Mouse (Mus musculus) granulocyte monocyte progenitor cell, adult 5-6 weeks (primary cell): Measurements from ENCODE around the gene Ano1. TPM values are rescaled to one million over a fixed set of nuclear protein-coding genes. Genes with fewer than 3 reads are reported as not detected.
A peak's percentile ranks its signal among the peaks of the same experiment; 100 is the strongest.

Experiments
- ATAC-seq: replicated peaks from 2 replicates; pipeline ENCODE4 v1.8.0; 2016; ENCODE audit warnings: mild to moderate bottlenecking, moderate TSS enrichment, inconsistent platforms; ENCODE audit not compliant: poor library complexity, severe bottlenecking
- total RNA-seq, 2 experiments: library from RNA; stranded (forward) in 1 of 2; stranded (reverse) in 1 of 2; fragments of 200-712, 200-1000 nt in 1 of 2; fragments of >200 nt in 1 of 2; fragmentation: Nextera tagmentation in 1 of 2; gene quantifications; 2 replicates each; pipeline ENCODE4 v1.2.3; 2014 to 2017

The Ano1 gene
- total RNA-seq, 2 experiments from 2014 or later, result not detected

DNA sequence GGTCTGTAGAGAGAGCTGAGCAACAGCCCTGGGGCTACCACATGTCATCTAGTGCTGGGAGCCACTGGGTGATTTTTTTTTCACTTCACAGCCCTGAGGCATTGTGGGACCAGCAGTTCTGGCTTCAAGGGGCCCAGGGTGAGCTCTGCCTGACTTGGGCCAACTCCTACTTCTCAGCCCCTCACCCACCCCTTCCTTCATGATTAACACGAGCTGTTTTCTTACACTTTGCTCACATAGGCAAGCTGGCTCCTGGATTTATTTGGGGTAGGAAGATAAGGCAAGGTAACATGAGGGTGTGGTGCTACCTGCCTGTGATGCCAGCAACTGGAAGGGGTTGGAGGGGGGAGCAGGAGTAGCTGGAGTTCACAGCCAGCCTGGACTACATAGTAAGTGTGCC is 27.5 kb downstream of the Ano1 start:
- ATAC-seq, result no peak

DNA sequence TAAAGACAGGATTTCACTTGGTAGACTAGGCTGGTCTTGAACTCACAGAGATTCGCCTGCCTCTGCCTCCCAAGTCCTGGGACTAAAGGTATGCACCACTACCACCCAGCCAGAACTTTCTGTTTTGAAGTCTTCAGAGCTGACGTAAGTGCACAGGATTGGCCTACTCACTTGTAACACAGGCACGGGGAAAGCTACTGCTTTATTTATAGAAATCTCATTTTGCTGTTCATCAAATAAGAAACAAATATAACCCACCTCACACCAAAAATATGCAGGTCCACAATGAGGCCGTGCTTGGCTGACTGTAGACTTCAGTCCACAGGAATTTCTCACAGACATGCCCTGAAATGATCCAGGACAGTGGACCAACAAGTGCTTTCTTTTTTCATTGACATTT is 31.8 kb downstream of the Ano1 start:
- ATAC-seq, result no peak

DNA sequence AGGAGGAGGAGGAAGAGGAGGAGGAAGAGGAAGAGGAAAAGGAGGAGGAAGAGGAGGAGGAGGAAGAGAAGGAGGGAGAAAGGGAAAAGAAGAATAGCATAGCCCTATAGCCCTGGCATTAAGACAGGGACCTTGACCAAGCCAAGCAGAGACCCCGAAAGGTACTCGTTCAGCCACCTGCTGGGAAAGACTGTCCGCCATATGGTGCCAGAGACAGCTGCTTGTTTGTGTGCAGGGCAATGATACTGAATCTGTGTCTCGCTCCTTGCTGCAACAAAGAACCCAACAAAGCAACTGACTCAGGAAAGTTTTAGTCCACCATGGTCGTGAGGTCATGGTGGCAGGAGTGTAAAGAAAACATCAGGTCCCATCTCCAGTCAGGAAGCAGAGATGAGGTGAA is 34.0 kb downstream of the Ano1 start:
- no peak for ATAC-seq

DNA sequence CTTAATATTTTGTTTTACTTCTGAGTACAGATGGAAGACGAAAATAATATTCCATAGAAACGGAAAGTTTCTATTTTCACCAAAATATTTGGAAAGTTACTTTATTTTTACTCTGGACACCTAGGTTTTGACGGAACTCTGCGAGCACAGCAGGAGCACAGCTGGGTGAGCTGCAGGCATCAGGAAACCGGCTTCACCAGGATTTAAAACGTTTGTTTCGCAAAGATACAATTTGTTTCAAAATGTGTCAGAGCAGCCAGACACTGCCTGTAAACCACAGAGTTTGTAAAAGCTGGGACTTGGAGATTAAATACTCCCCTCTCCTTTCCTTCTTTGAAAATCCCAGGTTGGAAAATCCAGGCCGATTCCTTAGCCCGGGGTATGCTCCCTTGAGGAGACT is 53.9 kb downstream of the Ano1 start:
- ATAC-seq, result no peak

DNA sequence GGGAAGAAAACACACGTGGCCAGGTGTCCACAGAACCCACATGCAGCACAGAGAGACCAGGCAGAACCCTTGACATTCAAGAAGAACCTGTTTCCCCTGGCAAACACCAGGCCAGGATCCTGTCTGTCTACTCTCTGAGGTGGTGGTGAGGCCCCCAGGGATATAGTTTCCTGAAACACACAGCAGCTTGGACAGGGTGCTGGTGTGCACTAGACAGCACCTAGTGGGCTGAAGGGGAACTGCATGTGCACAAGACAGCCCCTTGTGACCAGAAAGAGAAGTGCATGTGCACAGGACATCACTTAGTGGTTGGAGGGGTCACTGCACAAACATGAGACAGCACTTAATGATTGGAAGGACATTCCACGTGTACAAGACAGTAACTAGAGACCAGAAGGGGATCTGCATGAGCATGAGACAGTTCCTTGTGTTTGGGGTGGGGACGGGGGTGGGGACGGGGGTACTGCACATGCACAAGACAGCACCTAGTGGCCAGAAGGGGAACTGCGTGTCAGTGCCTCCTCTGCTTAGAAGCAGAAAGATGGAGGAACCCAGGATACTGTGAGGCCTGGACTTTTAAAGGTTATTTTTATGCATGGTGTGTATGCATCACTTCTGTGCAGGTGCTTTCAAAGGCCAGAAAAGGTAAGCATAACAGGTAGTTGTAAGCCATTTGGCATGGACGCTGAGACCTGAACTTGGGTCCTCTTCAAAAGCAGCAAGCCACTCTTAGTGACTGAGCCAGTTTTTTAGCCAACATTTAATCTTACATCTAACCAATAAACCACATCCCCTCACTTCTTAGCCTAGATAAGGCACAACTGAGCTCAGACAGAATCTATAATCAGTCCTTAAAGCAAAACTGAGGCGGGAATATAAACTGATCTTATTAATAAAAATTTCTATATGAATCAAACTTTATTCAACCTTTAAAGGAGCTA is 54.7 kb downstream of the Ano1 start:
- ATAC-seq, result peak; percentile 85

DNA sequence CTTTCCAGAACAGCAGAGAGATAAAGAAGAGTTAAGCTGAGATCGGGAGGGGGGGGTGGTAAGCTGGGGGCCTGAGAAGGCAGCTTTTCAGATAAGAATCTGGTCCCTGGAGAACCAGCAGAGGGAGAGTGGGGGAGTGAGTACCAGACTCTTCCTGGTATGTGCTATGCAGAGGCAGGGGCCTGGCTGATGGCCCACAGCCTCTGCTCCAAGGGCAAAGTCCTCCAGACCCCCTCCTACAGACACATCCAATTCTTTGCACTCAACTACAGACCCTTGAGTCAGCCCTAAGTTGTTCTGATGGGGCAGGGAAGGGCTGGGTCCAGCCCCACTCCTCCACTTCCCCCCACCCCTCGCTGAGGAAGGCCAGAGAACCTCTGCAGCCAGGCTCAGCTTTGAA is 61.9 kb downstream of the Ano1 start:
- ATAC-seq, result no peak

DNA sequence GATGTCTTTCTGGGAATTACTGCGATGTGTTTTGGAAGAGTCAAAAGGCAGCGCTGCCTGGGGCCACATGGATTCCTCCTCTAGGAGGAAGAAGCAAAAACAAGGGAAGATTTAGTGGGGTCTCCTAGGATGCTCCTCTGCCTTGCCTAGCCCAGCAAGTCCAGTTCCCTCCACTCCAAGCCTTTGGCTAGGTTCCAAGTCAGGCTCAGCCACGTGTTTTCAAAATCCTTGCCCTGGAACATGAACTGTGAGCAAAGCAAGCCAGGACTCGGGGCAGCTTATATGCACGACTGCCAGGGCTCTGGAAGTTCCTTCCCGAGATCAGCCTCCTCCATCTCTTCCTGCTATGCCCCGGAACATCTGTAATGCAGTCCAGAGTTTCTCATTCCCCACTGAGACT is 62.6 kb downstream of the Ano1 start:
- ATAC-seq, result no peak

DNA sequence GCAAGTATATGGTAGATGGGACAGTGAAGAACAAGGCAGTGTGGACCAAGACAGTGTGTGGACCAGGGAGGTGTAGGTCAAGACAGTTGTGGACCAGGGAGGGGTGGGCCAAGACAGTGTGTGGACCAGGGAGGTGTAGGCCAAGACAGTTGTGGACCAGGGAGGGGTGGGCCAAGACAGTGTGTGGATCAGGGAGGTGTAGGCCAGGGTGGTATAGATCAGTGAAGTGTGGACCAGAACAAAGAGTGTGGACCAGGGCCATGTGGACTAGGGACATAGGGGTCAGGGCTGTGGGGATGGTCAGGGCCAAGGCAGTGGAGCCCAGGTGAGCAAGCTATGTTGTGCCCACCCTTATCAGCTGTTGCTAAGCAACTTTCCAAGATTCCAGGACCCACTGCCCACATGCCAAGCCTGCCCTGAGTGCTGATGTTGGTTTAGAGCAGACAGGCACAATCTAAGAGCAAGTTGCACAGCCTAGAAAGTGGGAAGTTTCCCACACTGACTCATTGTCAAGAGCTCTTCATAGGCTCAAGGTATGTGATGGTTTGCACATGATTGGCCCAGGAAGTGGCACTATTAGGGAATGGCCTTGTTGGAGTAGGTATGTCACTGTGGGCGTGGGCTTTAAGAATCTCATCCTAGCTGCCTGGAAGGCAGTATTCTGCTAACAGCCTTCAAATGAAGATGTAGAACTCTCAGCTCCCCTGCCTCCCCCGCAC is 64.0 kb downstream of the Ano1 start:
- no peak for ATAC-seq

DNA sequence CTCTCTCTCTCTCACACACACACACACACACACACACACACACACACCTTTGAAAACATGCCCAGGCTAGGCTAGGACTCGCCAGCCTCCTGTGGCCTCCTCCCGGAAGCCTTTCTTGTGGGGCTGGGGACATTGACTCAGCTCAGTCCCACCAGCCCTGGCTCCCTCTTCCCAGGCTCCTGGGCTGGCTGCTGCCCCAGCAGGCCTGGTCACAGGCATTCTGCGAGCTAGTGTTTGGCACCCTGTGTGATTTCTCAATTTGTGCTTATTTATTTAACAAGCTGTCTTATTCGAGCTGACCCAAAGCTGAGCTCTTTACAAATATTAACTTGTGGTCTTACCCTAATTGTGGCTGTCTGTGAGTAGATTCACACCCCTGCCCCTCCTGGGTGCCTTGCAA is 66.8 kb downstream of the Ano1 start:
- ATAC-seq, result no peak

DNA sequence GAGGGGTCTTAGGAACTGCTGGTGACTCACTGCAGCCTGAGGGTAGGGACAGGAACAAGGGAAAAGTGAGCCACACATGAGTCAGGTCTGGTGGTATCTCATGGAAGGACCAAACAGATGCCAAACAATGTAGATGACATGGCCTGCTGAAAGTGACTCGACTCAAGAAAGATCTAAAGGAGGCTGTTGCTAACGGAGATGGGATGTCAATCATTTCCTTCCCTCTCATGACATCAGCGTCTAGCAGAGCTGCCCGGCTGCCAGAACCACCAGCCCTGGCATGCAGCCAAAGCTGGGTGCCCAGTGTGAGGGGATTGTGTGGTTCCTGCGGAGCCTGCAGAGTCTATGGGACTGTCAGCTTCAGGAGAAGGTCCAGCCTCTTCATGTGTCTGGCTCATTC is 67.3 kb downstream of the Ano1 start:
- ATAC-seq, result peak; percentile 33

DNA sequence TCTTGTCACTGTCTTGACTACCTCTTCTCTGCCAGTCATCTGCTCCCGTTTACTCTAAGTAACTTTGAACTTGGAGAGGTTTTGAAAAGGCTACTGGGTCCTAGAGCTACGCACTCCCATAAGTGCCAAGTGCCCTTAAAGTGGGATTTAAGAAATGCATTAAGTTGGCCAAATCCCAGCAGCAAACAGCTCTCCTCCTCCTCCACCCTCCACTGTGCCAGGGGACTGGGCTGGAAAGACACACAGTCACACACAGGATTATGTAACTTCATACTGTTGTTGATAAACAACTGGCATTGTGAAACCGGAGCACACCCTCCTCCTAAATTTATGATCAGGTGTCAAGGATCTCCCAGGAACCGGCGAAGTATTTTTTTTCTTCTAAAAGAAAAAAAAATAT is 71.7 kb downstream of the Ano1 start:
- ATAC-seq, result no peak

DNA sequence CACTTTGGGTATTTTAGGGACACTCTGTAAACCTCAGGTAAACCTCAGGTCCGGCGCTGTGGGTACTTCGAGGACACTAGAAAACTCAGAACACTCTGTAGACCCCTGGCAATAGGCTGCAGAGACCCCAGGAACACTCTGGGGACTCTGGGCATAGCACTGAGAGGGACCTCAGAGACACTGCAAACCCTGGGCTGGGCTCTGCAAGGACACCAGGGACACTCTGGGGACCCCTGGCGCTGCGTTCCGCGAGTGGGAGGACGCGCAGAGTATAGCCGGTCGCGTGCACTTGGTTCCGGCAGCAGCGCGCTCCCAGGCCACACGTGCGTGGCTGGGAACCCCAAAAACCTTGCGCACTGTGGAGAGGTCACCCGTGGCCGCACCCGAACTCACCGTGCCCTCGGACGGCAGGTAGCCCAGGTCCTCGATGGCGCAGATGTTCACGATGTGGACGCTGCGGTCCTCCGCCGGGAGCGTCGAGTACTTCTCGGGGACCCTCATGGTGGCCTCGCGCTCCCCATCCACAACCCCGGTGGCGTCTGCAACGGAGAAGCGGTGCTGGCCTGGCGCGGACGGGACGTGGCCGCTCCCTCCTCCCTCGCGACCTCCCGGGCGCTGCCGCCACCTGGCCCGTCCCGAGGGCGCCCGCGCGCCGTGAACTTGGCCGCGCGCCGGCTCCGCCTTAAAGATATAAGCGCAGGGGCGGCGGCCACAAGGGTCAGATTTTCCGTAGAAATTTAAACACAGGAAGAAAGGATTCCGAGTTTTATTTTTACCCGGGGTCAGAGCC is 73.3 kb downstream of the Ano1 start:
- ATAC-seq, result peak; percentile 20; the same call in 1 of the 2 replicates

DNA sequence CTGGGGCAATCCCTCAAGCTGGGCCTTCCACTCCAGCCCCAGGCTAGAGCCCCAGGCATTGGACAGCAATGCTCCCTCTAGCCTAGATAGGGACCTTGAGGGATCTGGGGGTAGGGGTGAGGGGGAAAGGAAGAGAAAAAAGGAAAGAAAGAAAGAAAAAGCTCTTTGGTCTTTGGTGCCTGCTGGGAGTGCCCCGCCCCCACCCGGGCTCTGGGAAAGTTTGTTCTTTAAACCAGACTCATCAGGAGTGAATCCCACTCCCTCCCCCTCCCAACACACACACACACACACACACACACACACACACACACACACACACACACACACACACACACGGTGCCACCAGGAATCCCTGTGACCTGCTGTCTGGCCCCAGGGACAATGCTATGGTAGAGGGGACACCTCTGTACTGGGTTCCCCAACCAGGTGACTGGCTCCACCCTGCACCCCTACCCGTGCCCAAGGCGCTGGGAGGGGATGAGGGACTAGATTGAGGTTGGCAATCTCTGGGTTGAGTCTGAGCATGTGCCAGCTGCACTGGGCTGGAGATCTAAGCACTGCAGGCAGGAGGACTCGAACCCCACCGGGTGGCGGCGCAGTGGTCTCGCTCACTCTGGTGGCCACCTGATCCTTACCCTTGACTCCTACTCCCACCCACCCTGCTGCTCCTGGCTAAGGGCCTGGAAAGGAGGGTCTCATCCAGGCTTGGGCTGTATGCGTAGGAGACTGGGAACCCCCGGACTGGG is 74.3 kb downstream of the Ano1 start:
- ATAC-seq, result no peak

DNA sequence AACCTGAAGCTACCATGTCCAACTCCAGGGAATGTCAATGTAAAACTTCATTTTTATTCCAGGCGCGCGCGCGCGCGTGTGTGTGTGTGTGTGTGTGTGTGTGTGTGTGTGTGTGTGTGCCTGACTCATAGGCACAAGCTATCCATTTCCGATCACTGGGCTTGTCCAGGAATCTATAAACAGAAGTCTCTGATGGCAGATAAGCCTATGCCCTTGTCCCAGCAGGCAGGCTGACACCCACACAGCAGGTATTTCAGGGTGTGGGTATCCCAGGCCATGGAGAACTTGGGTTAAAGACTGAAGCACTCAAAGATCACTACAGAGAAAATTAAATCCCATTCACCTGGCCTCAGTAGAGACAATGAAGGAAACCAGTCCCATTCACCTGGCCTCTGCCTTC is 76.1 kb downstream of the Ano1 start:
- no peak for ATAC-seq

DNA sequence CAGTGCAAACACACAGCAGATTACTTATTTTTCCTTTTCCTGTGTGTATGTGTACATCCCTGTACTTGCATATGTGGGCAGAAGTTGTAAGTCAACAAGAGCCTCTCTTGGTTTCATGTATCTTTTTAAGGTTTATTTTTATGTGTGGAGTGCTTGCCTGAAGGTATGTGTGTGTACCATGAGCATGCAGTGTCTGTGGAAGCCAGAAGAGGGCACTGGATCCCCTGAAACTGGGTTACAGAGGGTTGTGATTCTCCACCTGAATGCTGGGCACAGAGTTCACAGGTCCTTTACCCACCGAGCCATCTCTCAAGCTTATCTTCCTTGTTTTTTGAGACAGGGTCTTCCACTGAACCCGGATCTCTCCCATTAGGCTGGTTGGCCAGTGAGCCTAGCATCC is 81.9 kb downstream of the Ano1 start:
- no peak for ATAC-seq

DNA sequence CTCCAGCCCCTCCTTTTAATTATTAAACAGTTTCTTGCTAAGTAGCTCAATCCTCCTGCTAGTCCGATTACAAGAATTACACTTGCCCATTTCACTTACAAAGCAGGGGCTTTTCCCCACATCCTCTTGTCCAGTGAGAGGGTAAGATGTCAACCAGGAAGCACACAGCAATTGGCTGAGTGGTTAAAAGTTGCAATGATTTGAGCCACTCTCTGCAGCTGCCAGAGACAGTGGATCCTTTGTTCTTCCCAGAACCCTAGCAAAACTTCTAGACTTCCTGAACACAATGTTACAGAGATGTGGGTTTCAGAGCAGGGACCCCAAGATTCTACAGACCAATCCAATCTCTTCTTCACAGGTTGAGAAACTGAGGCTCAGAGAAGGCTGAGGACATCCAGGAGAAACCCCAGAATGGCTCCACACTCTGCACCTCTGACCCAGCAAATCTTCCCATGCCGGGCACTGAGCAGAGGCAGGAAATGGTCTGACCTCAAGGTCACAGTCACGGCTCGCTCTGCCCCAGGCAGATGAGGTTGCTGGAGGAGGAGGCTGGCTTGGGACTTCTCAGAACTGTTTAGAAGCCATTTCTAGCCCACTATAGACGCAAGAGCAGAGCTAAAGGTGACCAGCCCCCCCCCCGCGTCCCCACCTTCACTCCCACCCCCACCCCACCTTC is 83.0 kb downstream of the Ano1 start:
- ATAC-seq, result no peak

DNA sequence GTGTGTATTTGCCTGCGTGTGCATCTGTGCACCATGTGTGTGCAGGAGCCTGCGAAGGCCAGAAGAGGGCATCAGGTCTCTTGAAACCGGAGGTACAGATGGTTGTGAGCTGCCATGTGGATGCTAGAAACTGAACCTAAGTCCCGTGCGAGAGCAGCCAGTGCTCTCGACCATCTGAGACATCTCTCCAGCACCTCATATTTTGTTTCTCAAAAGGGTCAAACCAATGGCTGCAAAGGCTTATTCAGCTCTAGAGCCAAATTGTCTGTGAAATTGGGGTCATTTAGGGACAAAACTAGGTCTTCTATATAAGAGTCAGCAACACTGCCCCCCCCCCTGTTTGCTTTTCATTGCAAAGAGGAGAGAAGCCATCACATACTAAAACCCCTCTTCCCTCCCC is 84.7 kb downstream of the Ano1 start:
- no peak for ATAC-seq

DNA sequence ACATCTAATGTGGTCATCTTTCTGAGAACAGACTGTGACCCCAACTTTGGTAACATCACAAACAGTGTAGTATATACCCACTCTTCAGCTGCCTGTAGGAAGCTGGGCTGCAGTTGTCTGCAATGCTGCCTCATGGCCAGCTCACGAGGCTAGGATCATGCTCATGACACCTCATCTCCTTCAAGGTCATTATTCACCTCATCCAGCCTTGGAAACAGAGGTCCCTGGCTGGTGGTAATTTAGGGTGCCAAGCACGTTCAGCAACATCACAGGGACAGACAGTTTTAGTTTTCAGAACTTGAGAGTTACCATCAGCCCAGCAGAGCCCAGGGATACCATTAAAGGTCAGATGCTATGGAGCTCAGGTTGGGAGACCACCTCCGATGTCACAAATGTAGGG is 86.2 kb downstream of the Ano1 start:
- no peak for ATAC-seq

DNA sequence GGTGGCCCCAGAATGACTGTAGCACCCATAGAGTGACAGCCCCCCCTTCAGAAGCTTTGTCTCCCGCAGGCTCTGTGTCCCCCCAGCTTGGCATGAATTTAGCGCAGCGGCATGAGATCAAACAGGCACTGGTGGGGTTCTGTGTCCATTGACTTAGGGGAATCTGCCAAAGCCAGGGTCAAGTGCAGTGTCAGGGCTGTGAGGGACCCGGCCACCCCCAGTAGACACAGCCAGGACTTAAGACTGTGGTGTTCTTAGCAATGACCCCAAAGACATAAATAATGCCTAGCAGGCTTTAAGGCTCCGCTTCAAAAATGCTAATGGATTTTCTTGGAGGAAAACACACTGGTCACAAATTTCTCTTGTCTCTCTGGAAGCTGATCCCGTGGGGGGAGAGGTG is 88.2 kb downstream of the Ano1 start:
- no peak for ATAC-seq
